Mouse (Mus musculus): ENCODE results near the gene Gm3336. TPM values are rescaled to one million over a fixed set of nuclear protein-coding genes. Genes with fewer than 3 reads are reported as not detected.

The Gm3336 gene
- total RNA-seq, 2 experiments from 2014 or later = not detected

DNA sequence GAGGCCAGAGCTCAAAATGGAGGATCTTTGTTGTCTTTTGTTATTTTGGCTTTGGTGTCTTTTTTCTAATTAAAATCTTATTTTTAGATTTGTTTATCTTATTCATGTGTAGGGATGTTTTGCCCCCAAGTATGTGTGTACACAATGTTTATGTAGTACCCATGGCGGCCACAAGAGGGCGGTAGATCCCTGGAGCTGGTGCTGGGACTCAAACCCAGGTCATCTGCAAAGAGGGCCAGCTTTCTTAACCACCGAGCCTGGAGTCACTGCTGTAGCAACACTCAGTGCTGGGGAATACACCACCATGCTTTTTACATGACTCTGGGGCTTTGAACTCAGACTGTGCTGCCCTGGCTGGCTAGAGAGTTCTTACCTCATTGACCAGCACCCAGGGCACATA lies 45.0 kb downstream of the Gm3336 start:
- DNase-seq = peak; percentile 41

DNA sequence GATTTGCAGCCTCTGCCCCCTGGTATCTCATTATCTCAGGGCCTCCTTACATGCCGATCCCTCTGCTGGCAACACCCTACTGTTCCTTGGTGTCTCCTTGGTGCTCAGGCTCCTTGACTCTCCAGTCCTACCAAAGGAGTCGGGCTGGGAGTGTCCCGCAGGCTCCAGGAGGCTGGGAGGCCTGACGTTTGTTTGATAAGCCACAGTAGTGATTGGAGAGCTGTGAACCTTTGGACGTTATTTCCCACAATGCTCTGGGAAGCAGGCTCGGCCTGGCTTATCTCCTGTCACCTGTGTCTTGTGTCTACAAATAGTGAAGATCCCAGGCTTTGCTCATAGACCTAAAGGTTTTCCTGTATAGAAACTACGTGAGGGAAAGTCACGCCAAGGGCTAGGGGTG lies 45.7 kb downstream of the Gm3336 start:
- no peak for DNase-seq

DNA sequence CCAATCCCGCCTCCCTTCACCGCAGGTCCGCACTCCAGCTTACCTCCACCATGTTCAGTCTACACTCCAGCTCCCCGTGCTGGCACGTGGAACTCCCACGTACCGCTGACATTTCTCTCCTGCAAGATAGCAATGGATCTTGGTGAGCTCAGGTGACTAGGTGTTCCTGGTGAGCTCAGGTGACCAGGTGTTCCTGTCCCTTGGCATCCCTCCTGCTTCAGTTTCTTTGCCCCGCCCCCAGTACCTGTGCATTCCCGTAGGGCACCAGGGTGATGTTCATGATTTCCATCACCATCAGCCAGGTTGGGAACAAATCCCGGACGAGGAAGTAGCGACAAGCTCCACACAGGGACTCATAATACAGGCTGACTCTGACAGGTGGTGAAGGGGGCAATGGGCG lies 46.3 kb downstream of the Gm3336 start:
- no peak for DNase-seq

DNA sequence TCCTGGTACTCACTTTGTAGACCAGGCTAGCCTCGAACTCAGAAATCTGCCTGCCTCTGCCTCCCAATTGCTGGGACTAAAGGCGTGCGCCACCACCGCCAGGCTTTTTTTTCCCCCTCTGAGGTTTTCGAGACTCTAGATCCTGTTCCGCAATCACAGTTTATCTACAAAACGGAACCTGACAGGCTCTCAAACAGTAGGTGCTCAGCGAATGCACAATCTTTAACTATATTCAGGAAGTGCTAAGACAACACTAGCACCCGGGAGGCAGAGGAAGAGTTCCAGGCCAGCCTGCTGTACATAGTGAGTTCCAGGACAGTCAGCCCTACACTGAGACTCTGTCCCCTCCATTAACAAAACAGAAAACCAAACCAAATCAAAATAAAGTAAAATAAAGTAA lies 47.0 kb downstream of the Gm3336 start:
- DNase-seq = no peak

DNA sequence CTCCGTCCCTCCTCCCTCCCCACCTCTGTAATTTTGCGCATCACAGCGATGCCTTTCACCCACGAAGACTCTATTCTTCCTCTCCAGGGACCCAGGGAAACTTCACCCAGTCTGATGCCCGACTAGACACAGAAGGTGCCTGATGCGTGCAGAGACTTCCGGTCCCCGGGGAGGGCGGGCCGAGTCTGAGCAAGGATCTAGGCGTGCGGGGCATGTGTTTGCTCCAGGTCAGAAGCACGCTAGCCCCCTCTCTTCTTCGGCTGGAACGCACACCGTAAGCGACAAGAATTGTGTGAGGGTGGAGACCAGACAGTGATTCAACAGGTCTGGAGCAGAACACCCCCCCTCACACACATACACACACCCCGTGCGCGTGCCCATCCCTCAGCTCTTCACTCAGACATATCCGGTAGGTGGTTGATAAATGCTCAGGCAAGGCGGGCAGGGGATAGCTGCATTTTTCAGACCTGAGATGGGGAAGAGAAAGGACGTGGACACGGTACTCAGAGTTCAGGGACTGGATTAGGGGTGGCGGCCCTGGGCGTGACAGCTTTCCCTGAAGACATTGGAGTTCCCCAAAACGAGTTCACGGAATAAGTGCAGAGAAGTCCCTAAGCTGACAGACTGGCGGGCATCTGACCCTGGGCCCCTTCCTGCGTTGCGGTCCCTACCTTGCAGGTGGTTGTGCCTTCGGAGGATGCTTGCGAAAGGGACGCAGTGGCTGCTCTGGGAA lies 47.7 kb downstream of the Gm3336 start:
- DNase-seq = no peak

DNA sequence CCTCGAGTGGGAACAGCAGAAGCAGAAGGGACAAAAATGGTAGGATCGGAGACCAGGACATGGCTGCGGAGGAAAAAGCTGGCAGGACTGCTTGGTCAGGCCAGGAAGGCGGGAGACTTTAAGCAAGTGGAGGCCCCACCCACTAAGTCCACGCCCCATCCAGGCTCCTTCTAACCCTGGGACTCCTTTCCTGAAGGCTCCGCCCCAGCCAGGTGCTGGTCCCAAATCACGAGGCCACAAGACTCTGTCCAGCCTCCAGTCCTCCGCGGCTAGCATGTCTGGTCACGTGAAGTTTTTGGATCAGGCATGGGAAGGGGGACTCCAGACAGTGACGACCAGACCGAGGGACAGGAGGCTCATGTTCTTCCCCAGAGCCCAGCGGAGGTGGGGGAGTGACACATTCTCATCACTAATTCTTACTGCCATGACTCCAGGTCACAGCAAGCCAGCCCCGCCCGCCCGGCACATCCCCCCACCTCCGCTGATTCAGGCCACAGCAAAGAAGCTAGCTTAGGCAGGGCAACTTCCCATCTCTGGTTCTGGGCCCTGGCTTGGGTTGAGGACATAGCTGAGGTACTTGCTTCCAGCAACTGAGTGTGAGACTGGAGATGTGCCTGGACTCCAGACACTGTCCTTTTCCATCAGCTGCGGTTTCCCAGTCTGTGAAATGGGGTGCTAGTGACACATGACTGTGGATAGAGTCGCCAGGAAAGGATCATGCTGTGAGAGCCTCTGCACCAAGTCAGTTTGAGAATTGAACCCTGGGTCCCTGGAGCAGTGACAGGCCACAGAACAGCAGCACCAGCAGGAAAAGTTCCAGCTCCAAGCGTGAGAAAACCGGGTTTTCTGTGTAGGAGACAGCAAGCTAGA lies 48.5 kb downstream of the Gm3336 start:
- DNase-seq = peak; percentile 79

DNA sequence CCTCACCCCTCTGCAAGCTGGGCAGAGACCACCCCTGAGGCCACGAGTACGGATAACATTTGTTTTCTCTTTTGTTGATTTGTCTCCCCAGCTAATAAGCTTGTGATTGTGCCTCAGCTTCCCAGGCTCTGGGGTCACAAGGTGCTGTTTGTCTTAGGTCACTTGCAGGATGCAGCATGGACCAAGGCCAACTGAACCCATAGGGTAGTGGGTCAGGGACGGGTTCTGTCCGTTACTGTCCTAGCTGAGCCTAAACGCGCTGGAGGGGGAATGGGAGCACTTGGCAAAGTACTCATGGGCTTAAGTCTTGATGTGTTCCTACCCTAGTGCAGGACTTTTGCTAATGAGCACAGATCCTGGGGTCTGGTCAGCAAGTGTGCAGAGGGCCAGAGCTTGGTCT lies 49.2 kb downstream of the Gm3336 start:
- no peak for DNase-seq

DNA sequence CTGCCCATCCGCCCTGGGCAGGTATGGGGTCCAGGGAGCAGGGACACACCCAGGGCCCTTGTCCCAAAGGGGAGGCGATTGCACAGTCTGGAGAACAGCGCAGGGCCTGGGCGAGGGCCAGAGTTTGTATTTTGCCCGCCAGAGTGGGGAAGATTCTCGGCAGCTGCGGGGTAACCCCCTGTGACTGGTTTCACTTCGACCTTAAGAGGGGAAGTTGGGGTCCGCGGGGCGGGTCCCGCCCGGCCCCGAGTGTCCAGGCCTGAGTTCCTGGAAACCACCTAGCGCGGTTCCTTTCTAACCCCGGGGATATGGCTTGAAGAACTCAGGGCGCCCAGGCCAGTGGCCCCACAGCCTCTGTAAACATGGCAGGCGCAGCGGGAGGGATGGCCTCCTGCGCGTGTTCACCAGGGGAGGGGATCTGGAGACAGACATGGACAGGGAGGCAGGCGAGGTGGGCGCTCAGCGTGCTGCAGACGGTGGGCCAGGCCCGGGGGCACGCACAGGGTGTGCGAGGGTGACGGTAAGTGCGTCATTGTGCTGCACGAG lies 50.0 kb downstream of the Gm3336 start:
- DNase-seq = no peak

DNA sequence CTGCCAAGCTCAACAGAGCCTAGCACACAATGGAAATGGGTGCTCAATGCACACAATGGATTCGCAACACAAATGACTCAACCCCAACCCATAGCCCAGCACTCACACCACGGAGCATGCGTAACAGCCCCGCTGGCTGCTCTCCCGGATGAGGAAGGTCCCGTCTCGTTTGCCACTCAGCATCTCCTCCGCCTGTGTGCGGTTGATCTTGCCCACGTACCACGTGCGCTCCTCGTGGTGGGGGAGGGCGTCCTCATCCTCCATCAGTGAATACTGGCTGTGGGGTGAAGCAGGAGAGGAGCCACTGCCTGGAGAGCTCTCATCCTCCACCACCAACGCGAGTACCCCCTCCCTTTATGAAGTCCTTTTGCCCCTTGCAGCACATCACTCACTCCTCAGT lies 50.6 kb downstream of the Gm3336 start:
- DNase-seq = no peak

DNA sequence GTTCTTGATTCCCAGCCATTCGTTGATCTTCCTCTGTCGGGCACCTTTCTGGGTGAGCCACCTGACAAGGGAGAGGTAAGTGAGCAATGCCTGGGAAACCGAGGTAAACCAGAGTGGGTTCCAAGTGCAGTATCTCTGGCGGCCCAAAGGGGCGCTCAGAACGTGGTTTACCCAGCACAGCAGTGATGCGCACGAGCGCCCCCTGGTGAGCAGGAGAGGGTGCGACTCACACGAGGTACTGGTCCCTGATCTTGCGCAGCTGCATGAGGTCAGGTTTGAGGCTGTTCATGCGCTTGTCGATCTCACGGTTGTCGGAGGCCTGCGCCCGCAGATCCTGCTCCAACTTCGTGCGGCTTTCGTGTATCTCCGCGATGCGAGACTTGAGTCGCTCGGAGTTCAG lies 51.0 kb downstream of the Gm3336 start:
- peak; percentile 87 for DNase-seq

DNA sequence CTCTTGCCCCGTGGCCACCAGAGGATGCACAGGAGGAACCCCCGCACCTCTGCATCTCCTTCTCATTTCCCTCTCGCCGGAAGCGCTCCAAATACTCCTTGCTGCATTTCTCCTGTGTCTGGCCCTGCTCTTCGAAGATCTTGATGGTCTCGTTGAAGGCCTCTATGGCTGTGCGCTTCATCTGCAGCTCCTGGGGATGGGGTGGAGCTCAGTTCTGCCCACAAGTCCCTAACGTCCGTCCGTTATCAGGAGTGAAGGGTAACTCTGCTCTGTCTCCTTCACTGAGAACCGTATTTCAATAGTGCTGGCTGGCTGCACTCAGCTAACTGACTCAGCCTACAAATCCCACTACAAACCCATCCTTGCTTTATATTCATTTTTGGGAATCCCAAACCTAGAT lies 51.5 kb downstream of the Gm3336 start:
- DNase-seq = no peak

DNA sequence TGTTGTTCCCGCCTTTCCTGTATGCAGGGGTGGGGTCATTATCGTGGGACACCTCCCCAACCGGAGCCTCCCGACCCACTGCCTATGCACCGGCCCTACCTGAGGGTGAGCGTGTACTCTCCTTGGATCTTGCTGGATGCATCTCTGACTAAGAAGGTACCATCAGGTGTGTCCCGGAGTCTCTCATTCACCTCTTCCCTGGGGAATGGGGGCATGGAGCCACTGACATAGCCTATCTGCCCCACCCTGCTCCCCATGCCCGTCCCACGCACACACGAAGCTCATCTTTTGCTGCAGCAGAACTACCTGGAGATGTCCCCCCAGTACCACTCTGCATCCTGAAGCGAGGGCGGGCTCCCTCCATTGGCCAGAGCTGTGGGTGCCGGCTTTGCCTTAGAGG lies 52.4 kb downstream of the Gm3336 start:
- no peak for DNase-seq

DNA sequence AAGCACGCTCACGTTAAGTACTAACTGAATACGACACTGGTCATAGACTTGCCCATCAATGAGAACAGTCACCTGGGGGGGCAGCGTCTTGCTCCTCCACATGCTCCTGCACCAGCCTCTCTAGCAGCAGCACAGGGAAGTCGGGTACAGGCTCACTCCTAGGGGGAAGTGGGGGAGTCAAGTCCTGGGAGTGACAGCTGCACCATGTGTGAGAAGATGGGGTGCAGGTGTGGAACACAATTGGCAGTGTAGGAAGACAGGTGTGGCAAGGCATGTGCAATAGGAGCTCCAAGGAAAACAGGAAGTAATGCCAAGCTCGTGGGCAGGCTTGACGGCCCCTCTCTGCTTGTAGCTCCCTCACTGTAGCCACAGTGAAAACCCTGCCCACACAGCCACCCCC lies 52.9 kb downstream of the Gm3336 start:
- DNase-seq = no peak

DNA sequence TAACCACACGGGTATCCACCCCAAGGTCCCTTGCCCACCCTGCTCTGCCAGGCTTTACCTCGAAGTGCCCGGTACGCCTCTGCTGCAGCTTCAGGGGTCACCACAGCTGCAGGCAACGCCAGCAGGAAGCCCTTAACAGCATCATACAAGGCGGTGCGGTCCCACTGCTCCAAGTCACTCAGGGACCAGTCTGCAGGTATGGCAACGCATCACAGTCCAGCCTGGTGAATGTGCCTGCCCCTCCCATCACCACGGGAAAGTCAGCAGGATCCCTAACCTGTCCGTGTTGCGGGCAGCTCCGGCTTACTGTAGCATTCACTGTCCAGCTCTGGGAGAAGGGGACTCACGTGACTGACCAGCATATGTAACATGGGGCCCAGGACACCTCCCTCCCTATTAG lies 53.7 kb downstream of the Gm3336 start:
- no peak for DNase-seq

Other genes with a start within 250 kb of the Gm3336 start
- gene Klhl26, start 241.6 kb upstream of the Gm3336 start, total RNA-seq (2021) = 1 to 10 TPM; 4.9 to 6.1 TPM
- gene Tmem59l, start 231.2 kb upstream of the Gm3336 start, total RNA-seq (2021) = not detected
- gene Crlf1, start 225.4 kb upstream of the Gm3336 start, total RNA-seq (2021) = 1 to 10 TPM; 1.7 to 3.8 TPM
- 100 to 1,000 TPM; 112 to 120 TPM for gene Rex1bd, start 211.8 kb upstream of the Gm3336 start, total RNA-seq (2021)
- gene Uba52, start 207.7 kb upstream of the Gm3336 start, total RNA-seq (2021) = 100 to 1,000 TPM; 785 to 797 TPM
- 100 to 1,000 TPM; 100 to 104 TPM for gene Fkbp8, start 190.8 kb upstream of the Gm3336 start, total RNA-seq (2021)
- 10 to 100 TPM; 70.9 to 71.9 TPM for gene Kxd1, start 190.6 kb upstream of the Gm3336 start, total RNA-seq (2021)
- gene Ell, start 179.1 kb upstream of the Gm3336 start, total RNA-seq (2021) = 10 to 100 TPM in 1 of 2 experiments, 1 to 10 TPM in 1; 8.1 to 19.3 TPM
- gene Isyna1, start 124.2 kb upstream of the Gm3336 start, total RNA-seq (2021) = 10 to 100 TPM in 1 of 2 experiments, 1 to 10 TPM in 1; 4.7 to 10.3 TPM
- gene Ssbp4, start 109.7 kb upstream of the Gm3336 start, total RNA-seq (2021) = 10 to 100 TPM; 15.4 to 20.0 TPM
- gene Lrrc25, start 102.4 kb upstream of the Gm3336 start, total RNA-seq (2021) = under 1 TPM; 0.54 to 0.56 TPM
- gene Gdf15, start 86.1 kb upstream of the Gm3336 start, total RNA-seq (2021) = under 1 TPM in 1 of 2 experiments, not detected in 1; 0.33 TPM
- gene Pgpep1, start 58.2 kb upstream of the Gm3336 start, total RNA-seq (2021) = 10 to 100 TPM; 18.6 to 22.6 TPM
- gene Lsm4, start 45.3 kb upstream of the Gm3336 start, total RNA-seq (2021) = 10 to 100 TPM; 57.7 to 66.0 TPM
- gene Jund, start 19.6 kb upstream of the Gm3336 start, total RNA-seq (2021) = 10 to 100 TPM; 54.5 to 68.6 TPM
- gene Iqcn, start 15.1 kb upstream of the Gm3336 start, total RNA-seq (2021) = not detected
- gene Pde4c, start 5.2 kb downstream of the Gm3336 start, total RNA-seq (2021) = 1 to 10 TPM; 1.6 to 2.3 TPM
- gene Rab3a, start 36.1 kb downstream of the Gm3336 start, total RNA-seq (2021) = 10 to 100 TPM; 40.0 to 40.4 TPM
- gene Mpv17l2, start 42.4 kb downstream of the Gm3336 start, total RNA-seq (2021) = 10 to 100 TPM; 19.6 to 25.6 TPM
- 10 to 100 TPM; 13.1 to 18.7 TPM for gene Pik3r2, start 58.2 kb downstream of the Gm3336 start, total RNA-seq (2021)
- gene Mast3, start 86.5 kb downstream of the Gm3336 start, total RNA-seq (2021) = 1 to 10 TPM; 2.4 to 3.4 TPM
- gene Il12rb1, start 89.9 kb downstream of the Gm3336 start, total RNA-seq (2021) = not detected
- gene Arrdc2, start 121.2 kb downstream of the Gm3336 start, total RNA-seq (2021) = 10 to 100 TPM; 21.7 to 39.3 TPM
- gene Kcnn1, start 144.7 kb downstream of the Gm3336 start, total RNA-seq (2021) = 10 to 100 TPM; 11.8 to 14.4 TPM
- gene Ccdc124, start 155.4 kb downstream of the Gm3336 start, total RNA-seq (2021) = 10 to 100 TPM; 58.3 to 58.8 TPM
- gene Slc5a5, start 174.2 kb downstream of the Gm3336 start, total RNA-seq (2021) = not detected
- 100 to 1,000 TPM; 829 to 878 TPM for gene Rpl18a, start 178.9 kb downstream of the Gm3336 start, total RNA-seq (2021)
- 10 to 100 TPM; 11.6 to 11.7 TPM for gene Map1s, start 187.4 kb downstream of the Gm3336 start, total RNA-seq (2021)

Data from gastrocnemius, postnatal 25 days (tissue).